ENCODE assay signal across 15 mouse cellular contexts in genomic region chr11:95572227-95572626, GRCm38 (mm10). TPM values are rescaled to one million over a fixed set of nuclear protein-coding genes. Genes with fewer than 3 reads are reported as not detected.
"Had no signal": no experiment of that assay in that cellular context is flagged by ENCODE, and none has a peak within 500 bp of the region (broad histone marks: within the 10 kb centered on the region; RNA-seq: fewer than 3 reads in every experiment).

No protein-coding gene starts in this region.

- DNase-seq: kidney, adult 9 months; kidney, postnatal 36 days; layer of hippocampus, adult 9-11 months; layer of hippocampus, postnatal 36 days; lung, adult 18-20 months; midbrain, embryonic 14.5 days; thymus, postnatal 4 days had no signal

- H3K4me3 ChIP-seq: limb, embryonic 13.5 days; midbrain, embryonic 10.5 days; myocyte; neural tube, embryonic 15.5 days had no signal

- H3K27ac ChIP-seq: kidney, postnatal 0 days; limb, embryonic 13.5 days; liver, embryonic 14.5 days had no signal

- H3K4me2 ChIP-seq: neural tube, embryonic 15.5 days had no signal

- H3K9me3 ChIP-seq: limb, embryonic 13.5 days; midbrain, embryonic 10.5 days; neural tube, embryonic 15.5 days had no signal

- H3K36me3 ChIP-seq: limb, embryonic 13.5 days; neural tube, embryonic 15.5 days had no signal

- H3K9ac ChIP-seq: limb, embryonic 13.5 days; liver, embryonic 14.5 days; neural tube, embryonic 15.5 days had no signal

RNA-seq across cellular contexts. Expression of gene Nxph3, which starts 57.9 kb away (rescaled TPM):
- total RNA-seq: liver, adult 2 months; megakaryocyte, adult 5-6 weeks had no signal
